Mouse (Mus musculus) heart, embryonic 12.5 days (tissue): ENCODE data around the gene Pam. TPM values are rescaled to one million over a fixed set of nuclear protein-coding genes. Genes with fewer than 3 reads are reported as not detected.
"Not testable (repeated sequence)": the region's sequence is repeated elsewhere in the genome, so short reads cannot be mapped to it uniquely, and the experiment has no call there.

Source experiments
- ATAC-seq: fragments of 200-750 bp; cut with Nextera tagmentation; 2 replicates; pipeline ENCODE4 v1.8.0; 2017; ENCODE audit warnings: moderate TSS enrichment, moderate library complexity; ENCODE audit not compliant: insufficient number of reproducible peaks, low FRiP score
- H3K27ac ChIP-seq: fragments of 300-500 bp; sonication (generic); 2 replicates; pipeline ENCODE4 v1.5.1; 2016; ENCODE audit warnings: mild to moderate bottlenecking, moderate library complexity; ENCODE audit not compliant: poor library complexity, severe bottlenecking
- H3K27me3 ChIP-seq: fragments of 300-500 bp; sonication (generic); replicated peaks from 2 replicates; pipeline ENCODE4 v1.6.1; 2016; ENCODE audit warnings: mild to moderate bottlenecking, moderate library complexity
- H3K36me3 ChIP-seq: fragments of 300-500 bp; sonication (generic); 2 replicates; pipeline ENCODE4 v1.6.1; 2016; ENCODE audit warnings: mild to moderate bottlenecking, moderate library complexity
- H3K4me1 ChIP-seq: fragments of 300-500 bp; sonication (generic); replicated peaks from 2 replicates; pipeline ENCODE4 v1.6.1; 2016; ENCODE audit warnings: mild to moderate bottlenecking
- H3K4me2 ChIP-seq: fragments of 300-500 bp; sonication (generic); 2 replicates; pipeline ENCODE4 v1.6.1; 2016; ENCODE audit warnings: mild to moderate bottlenecking, moderate library complexity
- H3K4me3 ChIP-seq: fragments of 300-500 bp; sonication (generic); 2 replicates; pipeline ENCODE4 v1.5.1; 2016; ENCODE audit warnings: mild to moderate bottlenecking
- H3K9ac ChIP-seq: fragments of 300-500 bp; sonication (generic); 2 replicates; pipeline ENCODE4 v1.6.1; 2016; ENCODE audit warnings: mild to moderate bottlenecking, moderate library complexity
- H3K9me3 ChIP-seq: fragments of 300-500 bp; sonication (generic); replicated peaks from 2 replicates; pipeline ENCODE4 v1.6.1; 2016; ENCODE audit warnings: mild to moderate bottlenecking, moderate library complexity
- WGBS: fragments of 180-500 bp; shearing (Covaris S2); methylation state at CpG from one replicate; pipeline ENCODE4 v1.1.7; 2016; 5-methylcytosine and 5-hydroxymethylcytosine counted together
- polyA plus RNA-seq: library from polyadenylated mRNA; unstranded; fragments of >200 nt; fragmentation: Nextera tagmentation; extraction: Ambion mirVana; gene quantifications from 2 replicates; pipeline ENCODE4 v1.2.1, GENCODE M21; 2016

Pam gene
- polyA plus RNA-seq, 1 experiment from 2014 or later, result 393 TPM

GRCm38 (mm10) chr1:97999465-97999864, 96.0 kb downstream of the Pam start:
- no peak overlapping the region for H3K9ac ChIP-seq
- H3K4me2 ChIP-seq, result no peak overlapping the region
- no peaks in the 10 kb centered on the region for H3K9me3 ChIP-seq
- no peak overlapping the region for H3K27ac ChIP-seq
- no peak for ATAC-seq
- H3K36me3 ChIP-seq, result no peaks in the 10 kb centered on the region
- no peak overlapping the region for H3K4me3 ChIP-seq
- H3K27me3 ChIP-seq, result no peaks in the 10 kb centered on the region
- WGBS, result 74% methylated on average over 2 of the region's 2 CpGs
- peaks cover 14% of the 10 kb centered on the region for H3K4me1 ChIP-seq

GRCm38 (mm10) chr1:97998961-97999360, 96.5 kb downstream of the Pam start:
- H3K9ac ChIP-seq, H3K36me3 ChIP-seq, H3K4me3 ChIP-seq, H3K4me2 ChIP-seq, H3K27me3 ChIP-seq, H3K9me3 ChIP-seq, H3K27ac ChIP-seq, ATAC-seq: not testable (repeated sequence)
- 67% methylated on average over 5 of the region's 5 CpGs for WGBS
- H3K4me1 ChIP-seq, result peaks cover 14% of the 10 kb centered on the region

GRCm38 (mm10) chr1:97997088-97997487, 98.4 kb downstream of the Pam start:
- H3K27me3 ChIP-seq, result no peaks in the 10 kb centered on the region
- no peaks in the 10 kb centered on the region for H3K9me3 ChIP-seq
- H3K4me3 ChIP-seq, result no peak overlapping the region
- H3K4me2 ChIP-seq, result no peak overlapping the region
- ATAC-seq, result no peak
- H3K4me1 ChIP-seq, result 0 out of 2 replicates have a peak, but pooled peaks cover 9% of the 10 kb centered on the region
- no peak overlapping the region for H3K27ac ChIP-seq
- 95% methylated on average over 1 of the region's 1 CpGs for WGBS
- no peaks in the 10 kb centered on the region for H3K36me3 ChIP-seq
- H3K9ac ChIP-seq, result no peak overlapping the region

- 60% methylated on average over 3 of the region's 3 CpGs for WGBS
- Histone ChIP-seq H3K9ac (no peak overlapping the region), H3K4me3 (no peak overlapping the region)
Observed at GRCm38 (mm10) chr1:97991976-97992375, 103.5 kb downstream of the Pam start.

GRCm38 (mm10) chr1:97983189-97983588, 112.3 kb downstream of the Pam start:
- Histone ChIP-seq H3K4me1 (peaks cover 16% of the 10 kb centered on the region), H3K4me2 (no peak overlapping the region), H3K4me3 (no peak overlapping the region), H3K9ac (no peak overlapping the region), H3K9me3 (no peaks in the 10 kb centered on the region), H3K27me3 (no peaks in the 10 kb centered on the region), H3K27ac (no peak overlapping the region), H3K36me3 (no peaks in the 10 kb centered on the region)
- WGBS, result 50% methylated on average over 1 of the region's 1 CpGs
- no peak for ATAC-seq

More at GRCm38 (mm10) chr1:97991976-97992375, 103.5 kb downstream of the Pam start:
- Histone ChIP-seq H3K27me3 (no peaks in the 10 kb centered on the region), H3K9me3 (no peaks in the 10 kb centered on the region), H3K36me3 (no peaks in the 10 kb centered on the region), H3K4me1 (peaks cover 11% of the 10 kb centered on the region), H3K27ac (no peak overlapping the region), H3K4me2 (no peak overlapping the region)
- ATAC-seq, result no peak

- WGBS, result 80% methylated on average over 1 of the region's 1 CpGs
- H3K4me2 ChIP-seq, result no peak overlapping the region
- H3K27me3 ChIP-seq, result no peaks in the 10 kb centered on the region
- no peaks in the 10 kb centered on the region for H3K36me3 ChIP-seq
- no peak for ATAC-seq
- H3K27ac ChIP-seq, result no peak overlapping the region
- H3K9ac ChIP-seq, result no peak overlapping the region
- peaks cover 27% of the 10 kb centered on the region for H3K4me1 ChIP-seq
- H3K4me3 ChIP-seq, result no peak overlapping the region
- no peaks in the 10 kb centered on the region for H3K9me3 ChIP-seq
Observed at GRCm38 (mm10) chr1:97979422-97979821, 116.0 kb downstream of the Pam start.

- no peaks in the 10 kb centered on the region for H3K9me3 ChIP-seq
- H3K4me1 ChIP-seq, result peaks cover 34% of the 10 kb centered on the region
- H3K9ac ChIP-seq, result peak overlapping the region; percentile 61; the same call in 1 of the 2 replicates
- no peak for ATAC-seq
- H3K27me3 ChIP-seq, result no peaks in the 10 kb centered on the region
- peak overlapping the region; percentile 63 for H3K4me2 ChIP-seq
- peaks cover 11% of the 10 kb centered on the region for H3K36me3 ChIP-seq
- H3K27ac ChIP-seq, result peak overlapping the region; percentile 99
- WGBS, result 16% methylated on average over 7 of the region's 7 CpGs
- peak overlapping the region; percentile 63 for H3K4me3 ChIP-seq
Observed at GRCm38 (mm10) chr1:97977521-97977920, 117.9 kb downstream of the Pam start.

- no peaks in the 10 kb centered on the region for H3K9me3 ChIP-seq
- H3K4me2 ChIP-seq, result peak overlapping the region; percentile 63
- H3K9ac ChIP-seq, result peak overlapping the region; percentile 87
- peaks cover 32% of the 10 kb centered on the region for H3K4me1 ChIP-seq
- under 1% methylated on average over 47 of the region's 47 CpGs for WGBS
- H3K4me3 ChIP-seq, result peak overlapping the region; percentile 63
- ATAC-seq, result peak; percentile 96
- no peaks in the 10 kb centered on the region for H3K27me3 ChIP-seq
- H3K27ac ChIP-seq, result peak overlapping the region; percentile 99
- H3K36me3 ChIP-seq, result peaks cover 15% of the 10 kb centered on the region
Observed at GRCm38 (mm10) chr1:97976873-97977473, 118.5 kb downstream of the Pam start.

GRCm38 (mm10) chr1:97976072-97976471, 119.4 kb downstream of the Pam start:
- Histone ChIP-seq H3K36me3 (peaks cover 19% of the 10 kb centered on the region), H3K27me3 (no peaks in the 10 kb centered on the region), H3K4me3 (peak overlapping the region; percentile 63), H3K27ac (peak overlapping the region; percentile 99), H3K9ac (peak overlapping the region; percentile 87), H3K4me1 (peaks cover 32% of the 10 kb centered on the region), H3K9me3 (no peaks in the 10 kb centered on the region), H3K4me2 (peak overlapping the region; percentile 63)
- WGBS, result 34% methylated on average over 13 of the region's 13 CpGs
- no peak for ATAC-seq

GRCm38 (mm10) chr1:97974968-97975367, 120.5 kb downstream of the Pam start:
- H3K4me1 ChIP-seq, result peaks cover 30% of the 10 kb centered on the region
- H3K36me3 ChIP-seq, result peaks cover 22% of the 10 kb centered on the region
- peak overlapping the region; percentile 69 for H3K9ac ChIP-seq
- no peaks in the 10 kb centered on the region for H3K27me3 ChIP-seq
- H3K9me3 ChIP-seq, result no peaks in the 10 kb centered on the region
- peak overlapping the region; percentile 68 for H3K27ac ChIP-seq
- H3K4me2 ChIP-seq, result peak overlapping the region; percentile 77
- ATAC-seq, result no peak
- 23% methylated on average over 11 of the region's 11 CpGs for WGBS
- H3K4me3 ChIP-seq, result peak overlapping the region; percentile 49

GRCm38 (mm10) chr1:97969765-97970164, 125.7 kb downstream of the Pam start:
- H3K27ac ChIP-seq, result no peak overlapping the region
- WGBS, result 34% methylated on average over 4 of the region's 4 CpGs
- H3K4me2 ChIP-seq, result no peak overlapping the region
- no peak overlapping the region for H3K4me3 ChIP-seq
- peaks cover 36% of the 10 kb centered on the region for H3K4me1 ChIP-seq
- no peak for ATAC-seq
- H3K9ac ChIP-seq, result no peak overlapping the region
- peaks cover 26% of the 10 kb centered on the region for H3K36me3 ChIP-seq
- no peaks in the 10 kb centered on the region for H3K9me3 ChIP-seq
- no peaks in the 10 kb centered on the region for H3K27me3 ChIP-seq

- no peak overlapping the region for H3K27ac ChIP-seq
- H3K4me1 ChIP-seq, result peaks cover 26% of the 10 kb centered on the region
- WGBS, result 55% methylated on average over 2 of the region's 2 CpGs
- peaks cover 7% of the 10 kb centered on the region; the same call in 1 of the 2 replicates for H3K36me3 ChIP-seq
- no peak overlapping the region for H3K9ac ChIP-seq
- no peak for ATAC-seq
- no peaks in the 10 kb centered on the region for H3K27me3 ChIP-seq
- H3K4me2 ChIP-seq, result no peak overlapping the region
- H3K4me3 ChIP-seq, result no peak overlapping the region
- no peaks in the 10 kb centered on the region for H3K9me3 ChIP-seq
Observed at GRCm38 (mm10) chr1:97963711-97964110, 131.7 kb downstream of the Pam start.
